Mouse (Mus musculus) CD4-positive helper T cell, adult 2 months (primary cell): ENCODE results near the gene Gm21887.
"Not testable (repeated sequence)": the region's sequence is repeated elsewhere in the genome, so short reads cannot be mapped to it uniquely, and the experiment has no call there.

Source experiments
- DNase-seq: peaks from one replicate; pipeline ENCODE4 v3.0.0-alpha.2; 2012; ENCODE audit warnings: low read depth, missing footprints, low spot score

The Gm21887 gene

DNA sequence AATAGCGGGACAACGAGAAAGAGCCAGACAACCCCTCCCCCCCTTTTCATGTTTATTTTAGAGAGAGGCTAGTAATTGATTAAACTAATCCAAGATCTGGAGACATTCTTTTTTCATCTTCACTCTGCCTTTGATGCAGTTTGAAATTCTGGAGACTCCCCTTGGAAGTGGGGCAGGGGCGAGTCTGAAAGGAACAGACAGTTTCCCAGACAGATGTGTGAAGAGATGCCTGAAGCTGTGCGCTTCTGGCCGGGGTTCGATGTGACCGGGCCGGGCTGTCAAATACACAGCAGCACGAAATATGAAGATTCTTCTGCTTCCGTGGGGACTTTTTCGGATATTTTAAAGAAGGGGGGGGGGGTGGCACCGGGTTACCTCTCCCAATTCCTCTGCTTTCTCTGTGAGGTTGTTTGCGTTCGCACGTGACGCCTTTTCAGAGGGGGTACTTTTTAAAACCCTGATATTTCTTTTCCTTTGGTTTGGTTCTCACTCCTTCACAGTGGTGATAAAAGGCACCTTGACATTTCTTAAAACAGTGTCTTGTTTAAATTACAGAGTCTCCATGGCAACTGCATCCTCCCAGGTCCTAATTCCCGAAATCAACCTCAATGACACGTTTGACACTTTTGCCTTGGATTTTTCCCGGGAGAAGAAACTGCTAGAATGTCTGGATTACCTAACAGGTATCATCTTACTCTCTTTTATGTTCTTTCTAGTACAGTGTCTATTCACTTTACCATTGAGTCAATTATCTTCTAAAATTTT lies 25.9 kb upstream of the Gm21887 start:
- DNase-seq: peak; percentile 16

GRCm38 (mm10) chrX:169984331-169984730 lies 25.1 kb upstream of the Gm21887 start:
- DNase-seq: peak; percentile 21

DNA sequence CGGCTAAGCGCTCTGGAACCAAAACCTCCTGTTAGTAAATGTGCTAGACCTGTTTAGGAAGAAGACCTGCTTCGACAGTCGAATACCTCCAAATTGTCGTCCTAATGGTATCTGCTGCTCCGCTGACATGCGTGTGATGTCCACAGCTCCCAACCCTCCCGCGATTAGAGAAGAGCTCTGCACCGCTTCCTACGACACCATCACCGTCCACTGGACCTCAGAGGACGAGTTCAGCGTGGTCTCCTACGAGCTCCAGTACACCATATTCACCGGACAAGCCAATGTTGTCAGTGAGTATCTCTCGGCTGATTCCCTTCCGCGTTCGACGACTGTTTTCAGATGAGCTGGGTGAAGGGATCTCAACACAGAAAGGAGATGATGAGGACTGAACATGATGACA lies 24.6 kb upstream of the Gm21887 start:
- peak; percentile 29 for DNase-seq

DNA sequence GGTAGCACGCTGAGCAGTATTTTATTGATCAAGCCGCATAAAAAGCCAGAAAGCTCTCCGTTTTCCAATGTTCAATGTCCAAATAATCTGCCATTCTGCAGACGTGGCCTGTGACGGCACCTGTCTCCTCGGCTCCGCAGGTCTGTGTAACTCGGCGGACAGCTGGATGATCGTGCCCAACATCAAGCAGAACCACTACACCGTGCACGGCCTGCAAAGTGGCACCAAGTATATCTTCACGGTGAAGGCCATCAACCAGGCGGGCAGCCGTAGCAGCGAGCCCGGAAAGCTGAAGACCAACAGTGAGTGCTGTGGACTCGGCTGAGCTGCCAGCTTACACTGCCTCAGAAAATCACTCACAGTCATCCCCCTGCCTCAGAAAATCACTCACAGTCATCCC lies 23.7 kb upstream of the Gm21887 start:
- peak; percentile 39 for DNase-seq

DNA sequence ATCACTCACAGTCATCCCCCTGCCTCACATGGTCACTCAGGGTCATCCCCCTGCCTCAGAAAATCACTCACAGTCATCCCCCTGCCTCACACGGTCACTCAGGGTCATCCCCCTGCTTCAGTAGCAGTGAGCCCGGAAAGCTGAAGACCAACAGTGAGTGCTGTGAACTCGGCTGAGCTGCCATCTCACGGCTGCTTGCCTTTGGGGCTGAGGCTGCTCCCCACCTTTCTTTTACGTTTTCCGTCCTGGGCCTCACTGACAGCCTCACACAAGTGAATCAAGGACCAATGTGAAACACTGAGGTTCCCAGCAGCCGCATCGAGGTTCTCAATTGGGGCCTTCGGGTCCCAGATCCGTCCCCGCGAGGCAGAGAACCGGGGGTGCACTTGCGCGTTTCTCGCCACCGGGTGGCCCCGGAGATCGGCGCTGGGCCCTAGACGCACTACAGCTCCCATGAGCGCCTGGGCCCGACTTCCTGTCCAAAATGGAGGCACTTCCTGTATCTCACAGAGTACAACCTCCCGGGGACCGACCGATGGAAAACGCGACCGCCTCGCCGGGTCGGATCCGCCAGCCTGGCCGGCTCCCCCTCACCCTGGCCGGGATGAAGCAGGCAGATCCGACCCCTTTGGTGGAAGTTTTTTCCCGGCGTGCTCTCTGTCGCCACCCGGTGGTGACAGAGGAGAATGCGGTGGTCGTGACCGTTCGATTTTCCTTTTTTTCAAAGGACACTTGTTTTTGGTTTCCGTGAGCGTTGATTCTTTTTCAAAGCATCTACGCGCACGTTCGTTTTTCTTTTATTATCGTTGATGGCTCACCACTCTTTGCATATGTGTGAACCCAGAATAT lies 22.7 kb upstream of the Gm21887 start:
- DNase-seq: peak; percentile 92

GRCm38 (mm10) chrX:169987368-169987837 lies 22.1 kb upstream of the Gm21887 start:
- DNase-seq: peak; percentile 69

GRCm38 (mm10) chrX:169988571-169989218 lies 20.8 kb upstream of the Gm21887 start:
- peak; percentile 62 for DNase-seq

- DNase-seq: not testable (repeated sequence)
These were observed 20.3 kb upstream of the Gm21887 start for GRCm38 (mm10) chrX:169989219-169989595.

DNA sequence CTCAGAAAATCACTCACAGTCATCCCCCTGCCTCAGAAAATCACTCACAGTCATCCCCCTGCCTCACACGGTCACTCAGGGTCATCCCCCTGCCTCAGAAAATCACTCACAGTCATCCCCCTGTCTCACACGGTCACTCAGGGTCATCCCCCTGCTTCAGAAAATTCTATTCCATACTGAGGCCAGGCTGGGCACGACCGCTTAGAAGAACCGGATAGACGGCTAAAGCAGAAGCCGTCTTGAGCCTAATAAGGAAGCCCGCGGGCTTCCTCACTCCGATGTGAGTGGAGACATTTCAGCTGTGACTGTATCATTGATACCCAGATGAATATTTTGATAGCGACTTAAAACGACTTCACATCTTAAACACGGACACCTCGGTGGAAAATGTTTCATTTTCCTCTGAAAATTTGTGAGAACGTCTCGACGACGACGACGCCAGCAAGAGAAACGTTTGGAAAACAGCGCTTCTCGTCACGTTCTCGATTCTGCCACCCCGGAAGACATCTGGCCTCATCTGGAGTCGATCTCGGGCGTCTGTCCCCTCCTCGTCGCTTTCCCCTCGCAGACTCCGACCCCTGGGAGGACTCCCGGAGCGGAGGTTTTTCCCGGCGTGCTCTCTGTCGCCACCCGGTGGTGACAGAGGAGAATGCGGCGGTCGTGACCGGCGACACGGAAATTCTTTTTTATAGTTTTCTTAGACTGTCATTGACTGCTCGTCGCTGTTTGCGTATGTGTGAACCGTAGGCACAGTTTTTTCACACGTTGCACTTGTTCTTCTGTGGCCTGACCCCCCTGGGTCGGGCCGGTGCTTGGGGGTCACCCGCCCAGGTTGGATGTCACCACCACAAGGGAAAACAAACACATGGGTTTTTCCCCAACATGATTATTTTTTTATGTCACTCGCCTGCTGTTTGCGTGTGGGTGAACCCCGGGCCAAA lies 19.5 kb upstream of the Gm21887 start:
- peak; percentile 96 for DNase-seq

- peak; percentile 88 for DNase-seq
These were observed 18.2 kb upstream of the Gm21887 start for GRCm38 (mm10) chrX:169991128-169991873.

DNA sequence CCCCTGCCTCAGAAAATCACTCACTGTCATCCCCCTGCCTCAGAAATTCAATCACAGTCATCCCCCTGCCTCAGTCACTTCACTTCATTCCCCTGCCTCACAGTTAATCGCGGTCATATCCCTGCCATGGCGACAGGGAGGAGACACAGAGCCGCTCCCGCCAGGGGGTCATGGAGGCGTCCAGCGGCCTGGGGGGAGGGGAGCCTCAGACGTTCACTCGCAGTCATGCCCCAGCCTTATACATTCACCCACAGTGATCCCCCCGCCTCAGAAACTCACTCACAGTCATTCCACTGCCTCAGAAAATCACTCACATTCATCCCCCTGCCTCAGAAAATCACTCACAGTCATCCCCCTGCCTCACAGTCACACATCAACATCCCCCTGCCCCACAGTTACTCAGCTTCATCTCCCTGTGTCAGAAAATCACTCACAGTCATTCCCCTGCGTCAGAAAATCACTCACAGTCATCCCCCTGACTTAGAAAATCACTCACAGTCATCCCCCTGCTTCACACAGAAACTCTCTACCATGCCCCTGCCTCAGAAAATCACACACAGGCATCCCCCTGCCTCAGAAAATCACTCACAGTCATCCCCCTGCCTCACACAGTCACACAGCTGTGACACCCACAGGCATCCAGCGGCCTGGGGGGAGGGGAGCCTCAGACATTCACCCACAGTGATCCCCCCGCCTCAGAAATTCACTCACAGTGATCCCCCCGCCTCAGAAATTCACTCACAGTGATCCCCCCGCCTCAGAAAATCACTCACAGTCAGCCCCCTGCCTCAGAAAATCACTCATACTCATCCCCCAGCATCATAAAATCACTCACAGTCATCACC lies 17.2 kb upstream of the Gm21887 start:
- peak; percentile 67 for DNase-seq

- DNase-seq: peak; percentile 69
These were observed 16.4 kb upstream of the Gm21887 start for GRCm38 (mm10) chrX:169992951-169993547.

- DNase-seq: peak; percentile 75
These were observed 15.2 kb upstream of the Gm21887 start for GRCm38 (mm10) chrX:169994011-169994865.

DNA sequence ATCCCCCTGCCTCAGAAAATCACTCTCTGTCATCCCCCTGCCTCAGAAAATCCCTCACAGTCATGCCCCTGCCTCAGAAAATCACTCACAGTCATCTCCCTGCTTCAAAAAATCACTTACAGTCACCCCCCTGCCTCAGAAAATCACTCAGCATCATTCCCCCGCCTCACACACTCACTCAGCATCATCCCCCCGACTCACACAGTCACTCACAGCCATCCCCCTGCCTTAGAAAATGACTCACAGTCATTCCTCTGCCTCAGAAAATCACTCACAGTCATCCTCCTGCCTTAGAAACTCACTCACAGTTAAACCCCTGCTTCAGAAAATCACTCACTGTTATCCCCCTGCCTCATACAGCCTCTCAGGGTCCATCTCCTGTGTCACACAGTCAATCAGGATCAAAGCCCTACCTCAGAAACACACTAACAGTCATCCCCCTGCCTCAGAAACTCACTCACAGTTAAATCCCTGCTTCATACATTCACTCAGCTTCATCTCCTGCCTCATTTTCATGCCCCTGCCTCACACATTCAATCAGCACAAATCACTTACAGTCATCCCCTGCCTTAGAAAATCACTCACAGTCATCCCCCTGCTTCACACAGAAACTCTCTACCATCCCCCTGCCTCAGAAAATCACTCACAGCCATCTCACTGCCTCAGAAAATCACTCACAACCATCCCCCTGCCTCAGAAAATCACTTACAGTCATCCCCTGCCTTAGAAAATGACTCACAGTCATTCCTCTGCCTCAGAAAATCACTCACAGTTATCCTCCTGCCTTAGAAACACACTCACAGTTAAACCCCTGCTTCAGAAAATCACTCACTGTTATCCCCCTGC lies 14.4 kb upstream of the Gm21887 start:
- DNase-seq: peak; percentile 76

GRCm38 (mm10) chrX:169995909-169996521 lies 13.4 kb upstream of the Gm21887 start:
- peak; percentile 78 for DNase-seq

- peak; percentile 100 for DNase-seq
These were observed 12.5 kb upstream of the Gm21887 start for GRCm38 (mm10) chrX:169996926-169997325.

GRCm38 (mm10) chrX:169997456-169997853 lies 12.0 kb upstream of the Gm21887 start:
- DNase-seq: not testable (repeated sequence)
